Mouse (Mus musculus): Measurements from ENCODE around the gene Pla2g4b.

DNA sequence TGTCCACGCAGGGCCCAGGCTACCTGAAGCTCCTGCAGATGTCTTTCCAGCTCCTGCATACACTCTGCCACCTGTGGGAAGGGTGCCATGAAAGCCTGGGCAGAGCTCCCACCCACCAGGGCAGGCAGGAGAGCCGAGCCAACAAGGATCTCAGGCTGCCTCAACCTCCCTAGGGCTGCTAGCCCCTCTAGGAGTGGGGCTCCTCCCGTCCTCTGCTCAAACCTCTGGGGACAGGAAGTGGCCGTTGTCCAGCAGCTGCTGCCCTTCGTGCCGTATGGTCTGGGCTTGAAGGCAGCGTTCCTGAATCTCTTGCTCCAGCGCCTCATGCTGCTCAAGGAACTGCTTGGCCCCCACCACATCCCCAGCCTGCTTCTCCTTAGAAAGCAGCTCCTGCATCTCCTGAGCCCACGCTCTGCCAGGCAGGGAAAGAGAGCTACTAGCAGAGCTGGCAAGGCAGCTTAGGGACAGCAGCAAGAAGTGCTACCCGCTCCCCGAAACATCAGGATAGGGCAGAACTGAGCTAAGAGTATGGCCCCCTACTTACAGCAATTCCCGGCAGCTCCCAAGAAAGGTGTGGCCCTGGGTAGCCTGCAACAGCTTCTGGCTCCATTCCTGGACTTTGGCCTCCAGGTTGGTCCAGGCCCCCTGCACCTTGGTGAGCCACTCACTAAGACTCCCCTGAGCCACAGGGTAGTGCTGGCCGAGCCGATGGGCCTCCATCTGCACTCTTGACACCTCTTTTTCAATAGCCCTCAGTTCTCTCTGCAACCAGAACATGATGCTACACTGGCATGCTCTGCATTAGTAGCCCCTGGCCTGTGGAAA lies 13.5 kb downstream of the Pla2g4b start:
- no peak for TF ChIP-seq GATA1 (IDR thresholded peaks at IDR 0.05; ENCODE audit: low read length)
- no peak for TF ChIP-seq TAL1 (IDR thresholded peaks at IDR 0.05; ENCODE audit: low read length)
